Mouse (Mus musculus) hindbrain, embryonic 14.5 days (tissue): ENCODE measurements around the gene Nup35. TPM values are rescaled to one million over a fixed set of nuclear protein-coding genes. Genes with fewer than 3 reads are reported as not detected.

Source experiments
- ATAC-seq: fragments of 200-750 bp; cut with Nextera tagmentation; 2 replicates; pipeline ENCODE4 v1.8.0; 2017; ENCODE audit warnings: moderate number of reproducible peaks, mild to moderate bottlenecking, moderate TSS enrichment, moderate library complexity; ENCODE audit not compliant: low FRiP score
- DNase-seq: peaks from one replicate; pipeline ENCODE4 v3.0.0-alpha.2; 2015; ENCODE audit warnings: low spot score
- H3K27ac ChIP-seq: fragments of 300-500 bp; sonication (generic); 2 replicates; pipeline ENCODE4 v1.5.1; 2014; ENCODE audit warnings: mild to moderate bottlenecking, moderate library complexity
- H3K27me3 ChIP-seq: fragments of 300-500 bp; sonication (generic); 2 replicates; pipeline ENCODE4 v1.6.1; 2014; ENCODE audit warnings: mild to moderate bottlenecking, low read length, mixed read lengths; ENCODE audit not compliant: control insufficient read depth, insufficient read depth
- H3K36me3 ChIP-seq: fragments of 300-500 bp; sonication (generic); replicated peaks from 2 replicates; pipeline ENCODE4 v1.6.1; 2014; ENCODE audit not compliant: control insufficient read depth, insufficient read depth
- H3K4me1 ChIP-seq: fragments of 300-500 bp; sonication (generic); replicated peaks from 2 replicates; pipeline ENCODE4 v1.6.1; 2014; ENCODE audit warnings: antibody characterized with exemption, low read length, mixed read lengths; ENCODE audit not compliant: control insufficient read depth, insufficient read depth
- H3K4me2 ChIP-seq: fragments of 300-500 bp; sonication (generic); replicated peaks from 2 replicates; pipeline ENCODE4 v1.6.1; 2014; ENCODE audit warnings: mild to moderate bottlenecking, moderate library complexity
- H3K4me3 ChIP-seq: fragments of 300-500 bp; sonication (generic); replicated peaks from 2 replicates; pipeline ENCODE4 v1.5.1; 2014; ENCODE audit warnings: mild to moderate bottlenecking, low read length
- H3K9ac ChIP-seq: fragments of 300-500 bp; sonication (generic); 2 replicates; pipeline ENCODE4 v1.6.1; 2014
- H3K9me3 ChIP-seq: fragments of 300-500 bp; sonication (generic); 2 replicates; pipeline ENCODE4 v1.6.1; 2016; ENCODE audit warnings: low read length; ENCODE audit not compliant: control insufficient read depth
- WGBS: fragments of 180-500 bp; shearing (Covaris S2); extraction: QIAGEN DNeasy Blood & Tissue Kit; methylation state at CpG from one replicate; pipeline ENCODE4 v1.1.7; 2014; 5-methylcytosine and 5-hydroxymethylcytosine counted together
- polyA plus RNA-seq: library from polyadenylated mRNA; unstranded; fragments of >200 nt; fragmentation: Nextera tagmentation; extraction: Ambion mirVana; gene quantifications from 2 replicates; pipeline ENCODE4 v1.2.1, GENCODE M21; 2014

Gene Nup35
- polyA plus RNA-seq, 1 experiment from 2014 or later = 54.5 TPM

DNA sequence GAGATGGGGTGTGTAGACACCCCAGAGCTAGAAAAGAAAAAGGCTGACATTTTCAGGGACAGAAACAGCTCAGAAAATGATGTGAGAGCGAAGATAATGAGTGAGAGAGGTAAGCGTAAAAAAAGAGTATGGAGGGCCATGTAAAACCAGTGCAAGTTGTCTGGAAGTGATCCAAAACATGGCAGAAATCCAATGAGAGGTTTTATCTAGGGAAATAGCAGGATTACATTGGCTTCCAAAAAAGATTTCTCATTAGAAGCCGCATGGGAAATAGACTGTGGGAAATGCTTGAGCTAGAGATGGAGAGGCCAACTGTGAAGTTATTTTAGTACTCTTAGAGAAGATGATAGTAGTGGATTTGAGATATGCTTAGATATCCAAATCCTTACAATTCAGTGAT is 4.9 kb downstream of the Nup35 start:
- Histone ChIP-seq H3K27ac (no peak overlapping the region), H3K4me1 (peaks cover 13% of the 10 kb centered on the region), H3K9ac (no peak overlapping the region), H3K27me3 (no peaks in the 10 kb centered on the region), H3K4me3 (no peak overlapping the region), H3K36me3 (peaks cover 38% of the 10 kb centered on the region), H3K4me2 (no peak overlapping the region), H3K9me3 (no peaks in the 10 kb centered on the region)
- WGBS = 95% methylated on average over 3 of the region's 3 CpGs
- DNase-seq (no peak), ATAC-seq (no peak)

DNA sequence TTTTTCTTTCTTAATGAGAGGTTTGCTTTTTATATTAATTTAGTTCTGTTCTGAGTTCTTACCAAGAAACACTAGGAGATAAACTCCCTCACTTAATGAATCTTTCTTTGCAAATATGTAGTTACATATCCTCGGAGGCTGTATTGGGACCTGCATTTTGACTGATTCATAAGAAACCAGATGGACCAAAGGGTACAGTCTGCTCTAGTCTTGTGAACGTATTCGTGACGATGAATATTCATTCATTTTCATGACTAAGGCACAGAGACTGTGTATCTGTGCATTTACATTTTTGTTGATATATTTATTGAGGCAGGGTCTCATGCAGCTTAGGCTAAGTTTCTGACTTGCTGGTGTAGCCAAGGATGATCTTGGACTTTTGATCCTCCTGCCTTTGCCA is 7.5 kb downstream of the Nup35 start:
- no peaks in the 10 kb centered on the region for H3K27me3 ChIP-seq
- H3K36me3 ChIP-seq = peaks cover 42% of the 10 kb centered on the region
- H3K4me3 ChIP-seq = no peak overlapping the region
- no peak for DNase-seq
- H3K9ac ChIP-seq = no peak overlapping the region
- no peak overlapping the region for H3K4me2 ChIP-seq
- H3K4me1 ChIP-seq = no peaks in the 10 kb centered on the region
- no peak overlapping the region for H3K27ac ChIP-seq
- no peaks in the 10 kb centered on the region for H3K9me3 ChIP-seq
- no peak for ATAC-seq
- 95% methylated on average over 4 of the region's 4 CpGs for WGBS

DNA sequence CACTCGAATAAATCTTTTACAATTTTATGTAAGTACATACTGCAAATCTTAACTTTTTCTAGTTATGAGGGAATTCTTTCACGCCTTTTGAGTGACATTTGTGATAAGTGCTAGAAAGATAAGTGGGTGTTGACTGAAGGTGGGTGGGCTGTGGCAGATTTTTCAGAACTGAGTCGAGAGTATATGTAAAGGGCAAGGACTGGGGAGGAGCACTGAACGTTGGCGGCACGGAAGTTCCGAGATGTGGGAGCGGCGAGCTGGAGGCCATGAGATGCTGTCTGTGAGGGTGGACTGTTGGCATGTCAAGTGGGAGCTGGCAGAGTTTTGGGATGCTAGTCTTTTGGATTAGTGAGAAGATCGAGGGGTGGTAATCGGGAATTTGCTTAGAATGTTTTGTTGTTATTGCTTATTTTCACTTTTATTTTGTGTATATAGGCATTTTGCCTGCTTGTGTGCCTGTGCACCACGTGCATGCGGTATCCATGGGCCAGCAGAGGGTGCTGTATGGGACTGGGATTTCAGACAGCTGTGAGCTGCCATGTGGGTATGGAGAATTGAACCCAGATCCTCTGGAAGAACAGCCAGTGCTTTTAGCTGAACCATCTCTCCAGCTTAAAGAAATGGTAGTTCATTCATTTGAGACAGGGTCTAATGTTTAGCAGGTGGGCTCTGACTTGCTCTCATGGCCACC is 15.4 kb downstream of the Nup35 start:
- H3K4me1 ChIP-seq = no peaks in the 10 kb centered on the region
- H3K9me3 ChIP-seq = no peaks in the 10 kb centered on the region
- H3K4me2 ChIP-seq = no peak overlapping the region
- no peak overlapping the region for H3K4me3 ChIP-seq
- 92% methylated on average over 13 of the region's 13 CpGs for WGBS
- H3K27ac ChIP-seq = no peak overlapping the region
- DNase-seq = no peak
- no peaks in the 10 kb centered on the region for H3K27me3 ChIP-seq
- 0 out of 2 replicates have a peak, but pooled peaks cover 4% of the 10 kb centered on the region for H3K36me3 ChIP-seq
- ATAC-seq = no peak
- no peak overlapping the region for H3K9ac ChIP-seq

DNA sequence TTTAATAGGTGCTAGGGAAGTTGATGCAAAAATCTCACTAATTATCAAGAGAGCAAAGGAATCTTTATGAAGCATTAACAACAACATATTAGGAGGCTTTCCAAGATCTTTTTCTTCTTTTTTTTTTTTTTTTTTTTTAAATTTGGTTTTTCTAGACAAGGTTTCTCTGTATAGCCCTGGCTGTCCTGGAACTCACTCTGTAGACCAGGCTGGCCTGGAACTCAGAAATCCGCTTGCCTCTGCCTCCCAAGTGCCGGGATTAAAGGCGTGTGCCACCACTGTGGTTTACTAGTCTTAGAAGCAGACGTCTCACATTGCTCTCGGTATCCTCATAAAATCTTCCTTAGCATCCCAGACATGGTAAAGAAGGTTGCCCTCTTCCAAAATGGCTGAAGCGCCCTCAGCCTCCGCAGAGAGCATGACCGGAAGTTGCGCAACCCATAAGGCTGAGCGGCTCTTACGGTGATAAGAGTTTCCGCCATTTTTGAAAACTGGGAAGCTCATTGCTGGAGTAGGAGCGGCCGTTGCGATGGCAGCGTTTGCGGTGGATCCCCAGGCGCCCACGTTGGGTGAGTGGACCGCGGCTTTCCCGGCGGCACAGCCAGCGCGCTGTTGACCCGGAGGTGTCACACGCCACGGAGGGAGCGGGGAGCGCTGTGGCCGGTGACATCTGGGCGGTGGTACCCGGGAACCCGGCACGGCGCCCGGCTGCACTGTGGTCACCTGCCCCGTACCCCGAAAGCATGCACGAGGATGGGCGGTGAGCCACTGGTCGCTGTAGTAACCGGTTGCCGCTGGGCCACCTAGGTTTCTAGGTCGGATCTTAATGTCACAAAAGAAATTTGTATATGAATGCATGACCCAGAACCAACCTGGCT is 21.6 kb downstream of the Nup35 start:
- DNase-seq = peak; percentile 96
- peak overlapping the region; percentile 76 for H3K4me3 ChIP-seq
- H3K27ac ChIP-seq = peak overlapping the region; percentile 64
- peak overlapping the region; percentile 57 for H3K4me2 ChIP-seq
- H3K9me3 ChIP-seq = no peaks in the 10 kb centered on the region
- WGBS = under 1% methylated on average over 45 of the region's 45 CpGs
- peaks cover 8% of the 10 kb centered on the region for H3K4me1 ChIP-seq
- H3K27me3 ChIP-seq = no peaks in the 10 kb centered on the region
- ATAC-seq = peak; percentile 98
- peaks cover 12% of the 10 kb centered on the region for H3K36me3 ChIP-seq
- peak overlapping the region; percentile 72 for H3K9ac ChIP-seq

DNA sequence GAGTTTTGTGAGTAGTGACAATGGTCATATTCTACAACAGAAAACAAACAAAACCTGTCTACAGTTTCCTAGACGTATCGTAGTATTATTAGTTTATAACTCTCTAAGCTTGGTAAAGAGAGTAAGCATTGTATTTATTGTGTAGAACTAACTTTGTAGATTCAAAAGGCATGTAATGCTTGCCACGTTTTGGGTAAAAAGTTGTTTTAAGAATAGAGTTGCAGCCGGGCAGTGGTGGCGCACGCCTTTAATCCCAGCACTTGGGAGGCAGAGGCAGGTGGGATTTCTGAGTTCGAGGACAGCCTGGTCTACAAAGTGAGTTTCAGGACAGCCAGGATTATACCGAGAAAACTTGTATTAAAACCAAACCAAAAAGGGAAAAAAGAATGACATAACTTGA is 22.4 kb downstream of the Nup35 start:
- WGBS = 17% methylated on average over 8 of the region's 8 CpGs
- ATAC-seq (no peak), DNase-seq (no peak)
- H3K9me3 ChIP-seq = no peaks in the 10 kb centered on the region
- peak overlapping the region; percentile 72 for H3K9ac ChIP-seq
- peak overlapping the region; percentile 76 for H3K4me3 ChIP-seq
- H3K27me3 ChIP-seq = no peaks in the 10 kb centered on the region
- H3K36me3 ChIP-seq = peaks cover 20% of the 10 kb centered on the region
- peaks cover 8% of the 10 kb centered on the region for H3K4me1 ChIP-seq
- H3K27ac ChIP-seq = no peak overlapping the region
- H3K4me2 ChIP-seq = peak overlapping the region; percentile 57

DNA sequence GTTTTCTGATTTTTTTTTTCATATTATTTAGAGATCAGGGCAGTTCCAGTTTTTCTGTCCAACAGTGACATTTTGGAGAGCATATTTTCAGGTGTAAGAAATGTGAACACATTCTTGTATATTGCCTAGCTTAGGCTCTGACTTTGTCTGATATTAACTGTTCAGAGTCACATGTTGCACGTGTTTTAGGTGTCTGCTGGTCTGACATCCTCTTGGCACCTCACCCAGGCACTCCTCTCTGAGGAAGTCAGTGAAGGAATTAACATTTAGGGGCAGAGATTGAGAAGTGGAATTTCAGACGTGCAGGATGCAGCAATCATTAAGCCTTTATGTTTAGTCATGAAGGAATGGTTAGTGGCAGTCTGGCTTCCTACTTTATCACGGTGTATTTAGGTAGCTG is 22.8 kb downstream of the Nup35 start:
- DNase-seq (no peak), ATAC-seq (no peak)
- Histone ChIP-seq H3K9me3 (no peaks in the 10 kb centered on the region), H3K36me3 (peaks cover 23% of the 10 kb centered on the region), H3K4me2 (peak overlapping the region; percentile 57), H3K27me3 (no peaks in the 10 kb centered on the region), H3K9ac (0 out of 2 replicates have a peak overlapping the region, but pooled peaks have one; percentile 28), H3K27ac (no peak overlapping the region), H3K4me1 (peaks cover 8% of the 10 kb centered on the region), H3K4me3 (no peak overlapping the region)
- WGBS = 68% methylated on average over 3 of the region's 3 CpGs

DNA sequence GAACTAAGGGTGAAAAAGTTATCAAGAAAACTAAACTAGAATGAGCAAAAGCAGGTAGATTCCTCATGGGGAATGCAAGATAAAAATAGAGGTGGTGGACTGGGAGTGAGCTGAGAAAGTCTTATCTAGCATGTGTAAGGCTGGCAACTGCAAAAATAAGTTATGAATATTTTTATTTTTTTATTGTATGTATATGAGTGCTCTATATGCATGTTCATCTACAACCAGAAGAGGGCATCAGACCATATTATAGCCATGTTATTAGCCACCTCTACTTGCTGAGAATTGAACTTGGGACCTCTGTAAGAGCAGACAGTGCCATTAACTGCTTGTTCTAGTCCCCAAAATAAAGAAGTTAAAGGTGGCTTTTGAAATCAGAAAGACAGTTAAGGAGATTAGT is 44.4 kb downstream of the Nup35 start:
- no peak overlapping the region for H3K27ac ChIP-seq
- no peak overlapping the region for H3K9ac ChIP-seq
- peaks cover 32% of the 10 kb centered on the region for H3K36me3 ChIP-seq
- H3K4me1 ChIP-seq = no peaks in the 10 kb centered on the region
- no peak for ATAC-seq
- no peak overlapping the region for H3K4me3 ChIP-seq
- H3K9me3 ChIP-seq = no peaks in the 10 kb centered on the region
- no peak for DNase-seq
- H3K27me3 ChIP-seq = no peaks in the 10 kb centered on the region
- no peak overlapping the region for H3K4me2 ChIP-seq

DNA sequence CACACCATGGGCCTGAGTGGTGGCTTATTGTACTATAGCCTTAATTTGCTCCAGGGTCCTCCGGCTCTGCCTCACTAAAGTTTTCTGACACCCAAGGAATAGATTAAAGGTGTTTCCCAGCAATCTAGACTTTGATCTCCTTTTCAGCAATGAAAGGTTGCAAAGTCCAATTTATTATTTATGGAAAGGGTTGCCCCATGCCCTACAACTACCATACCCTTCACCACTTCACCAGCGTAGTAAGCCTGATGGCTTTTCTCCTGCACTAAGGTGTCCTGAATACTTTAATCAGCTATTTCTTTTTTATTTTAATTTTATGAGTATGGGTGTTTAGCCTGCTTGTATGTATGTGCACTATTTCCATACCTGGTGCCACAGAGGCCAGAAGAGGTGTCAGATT is 45.6 kb downstream of the Nup35 start:
- H3K27me3 ChIP-seq = no peaks in the 10 kb centered on the region
- no peak for DNase-seq
- H3K27ac ChIP-seq = no peak overlapping the region
- WGBS = 97% methylated on average over 2 of the region's 2 CpGs
- no peak for ATAC-seq
- no peaks in the 10 kb centered on the region for H3K9me3 ChIP-seq
- no peaks in the 10 kb centered on the region for H3K4me1 ChIP-seq
- no peak overlapping the region for H3K4me3 ChIP-seq
- no peak overlapping the region for H3K4me2 ChIP-seq
- H3K9ac ChIP-seq = no peak overlapping the region
- H3K36me3 ChIP-seq = peaks cover 24% of the 10 kb centered on the region

DNA sequence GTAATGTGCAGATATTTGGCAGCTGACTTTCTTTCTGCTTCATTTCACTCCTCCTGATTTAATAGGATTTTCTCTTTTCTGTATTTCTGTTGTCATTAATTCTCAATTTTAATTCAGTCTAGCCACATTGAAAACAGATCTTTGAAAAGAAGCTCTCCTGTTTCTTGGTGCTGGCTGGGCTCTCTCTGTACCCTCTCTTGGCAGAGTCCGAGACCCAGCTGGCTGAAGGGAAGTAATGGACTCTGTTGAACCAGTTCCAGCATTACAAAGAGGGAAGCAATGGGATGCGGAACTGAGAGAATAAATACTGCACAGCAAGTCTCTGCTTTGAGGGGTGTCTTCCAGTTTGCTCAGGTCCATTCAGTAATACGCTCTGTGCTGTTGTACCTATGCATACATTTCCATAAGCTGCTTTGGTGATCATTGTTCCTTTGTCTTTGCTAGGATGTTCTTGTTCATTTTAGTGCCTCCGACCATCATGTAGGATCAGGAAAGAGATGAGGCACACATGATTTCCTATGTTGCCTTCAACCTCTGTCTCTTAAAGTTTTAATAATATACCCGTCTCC is 50.4 kb downstream of the Nup35 start:
- Histone ChIP-seq H3K9me3 (no peaks in the 10 kb centered on the region), H3K36me3 (peaks cover 14% of the 10 kb centered on the region), H3K27me3 (no peaks in the 10 kb centered on the region), H3K4me2 (no peak overlapping the region), H3K4me1 (no peaks in the 10 kb centered on the region), H3K9ac (no peak overlapping the region), H3K27ac (no peak overlapping the region), H3K4me3 (no peak overlapping the region)
- 82% methylated on average over 5 of the region's 5 CpGs for WGBS
- peak; percentile 33 for DNase-seq
- peak; percentile 60; the same call in 1 of the 2 replicates for ATAC-seq
